Mouse (Mus musculus) gastrocnemius, postnatal 36 days (tissue): ENCODE data around the gene Aldh16a1. TPM values are rescaled to one million over a fixed set of nuclear protein-coding genes. Genes with fewer than 3 reads are reported as not detected.
"Not testable (repeated sequence)": the region's sequence is repeated elsewhere in the genome, so short reads cannot be mapped to it uniquely, and the experiment has no call there.

Source experiments
- DNase-seq, 2 experiments: peaks; one replicate each; pipeline ENCODE4 v3.0.0; 2022
- intact Hi-C: fragments of 180-260 bp; cut with DNase I; formaldehyde crosslinking; loops from one replicate; pipeline ENCODE4 v1.15.1; 2025
- total RNA-seq, 2 experiments: library from RNA; stranded (reverse); gene quantifications; 2 replicates each; pipeline ENCODE4 v1.2.3; 2021

Gene Aldh16a1
- total RNA-seq, 2 experiments from 2014 or later: 10.6 to 14.3 TPM

DNA sequence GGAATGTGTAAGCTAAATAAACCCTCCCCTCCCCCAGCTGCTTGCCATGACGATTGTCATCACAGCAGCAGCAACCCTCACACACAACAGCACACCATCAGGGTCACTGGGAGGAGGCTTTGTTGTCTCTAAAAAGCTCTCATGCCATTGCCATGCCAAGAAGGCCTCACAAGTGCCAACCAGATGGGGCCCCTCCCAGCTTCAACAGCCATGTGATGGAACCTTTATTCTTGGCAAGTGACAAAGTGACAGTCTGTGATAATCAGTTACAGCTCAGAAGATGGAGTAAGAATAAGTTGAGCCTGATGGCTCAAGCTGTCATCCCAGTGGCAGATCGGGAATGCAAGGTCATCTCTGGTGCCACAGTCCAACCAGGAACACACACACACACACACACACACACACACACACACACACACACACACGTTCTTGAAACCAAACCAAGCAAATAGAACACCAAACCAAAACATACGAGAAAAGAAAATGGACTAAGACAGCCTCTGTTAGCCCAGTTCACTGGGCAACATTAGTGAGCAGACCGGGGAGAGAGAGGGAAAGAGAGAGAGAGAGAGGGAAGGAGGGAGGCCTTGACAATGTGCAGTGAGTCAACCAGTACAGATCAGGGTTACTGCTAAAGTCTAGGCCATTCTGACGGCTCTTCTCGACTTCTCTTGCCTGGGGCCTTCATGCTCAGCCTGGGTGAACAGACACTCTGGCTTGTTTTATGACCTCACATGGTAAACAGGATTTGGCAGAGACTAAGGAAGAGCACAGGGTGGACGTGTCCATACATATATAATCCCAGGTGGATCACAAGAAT lies 14.3 kb downstream of the Aldh16a1 start:
- intact Hi-C loops: loop anchor here (5.0 kb wide), 1 partner anchor 158 kb away; no protein-coding TSS in a partner anchor
- DNase-seq: no peak

DNA sequence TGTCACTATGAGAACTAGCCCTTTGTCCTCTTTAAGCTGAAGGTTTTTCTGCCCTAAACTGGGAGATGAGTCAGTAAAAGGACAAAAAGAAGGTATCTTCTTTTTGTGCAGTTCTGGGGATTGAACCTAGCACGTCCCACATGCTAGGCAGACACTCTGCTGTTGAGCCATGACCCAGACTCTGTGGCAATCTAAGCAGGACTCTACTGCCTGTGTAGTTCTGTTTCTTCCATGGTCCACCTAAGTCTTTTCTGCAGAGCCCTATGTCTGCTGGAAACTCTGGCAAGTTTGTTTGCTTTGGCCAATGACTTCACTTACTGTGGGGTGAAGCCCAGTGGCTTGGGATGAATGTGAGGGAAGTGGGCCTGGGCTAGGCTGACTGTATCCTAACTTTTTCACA lies 16.0 kb downstream of the Aldh16a1 start:
- no peak for DNase-seq
- intact Hi-C loops: loop anchor here (5.0 kb wide), 1 partner anchor 156 kb away; no protein-coding TSS in a partner anchor

DNA sequence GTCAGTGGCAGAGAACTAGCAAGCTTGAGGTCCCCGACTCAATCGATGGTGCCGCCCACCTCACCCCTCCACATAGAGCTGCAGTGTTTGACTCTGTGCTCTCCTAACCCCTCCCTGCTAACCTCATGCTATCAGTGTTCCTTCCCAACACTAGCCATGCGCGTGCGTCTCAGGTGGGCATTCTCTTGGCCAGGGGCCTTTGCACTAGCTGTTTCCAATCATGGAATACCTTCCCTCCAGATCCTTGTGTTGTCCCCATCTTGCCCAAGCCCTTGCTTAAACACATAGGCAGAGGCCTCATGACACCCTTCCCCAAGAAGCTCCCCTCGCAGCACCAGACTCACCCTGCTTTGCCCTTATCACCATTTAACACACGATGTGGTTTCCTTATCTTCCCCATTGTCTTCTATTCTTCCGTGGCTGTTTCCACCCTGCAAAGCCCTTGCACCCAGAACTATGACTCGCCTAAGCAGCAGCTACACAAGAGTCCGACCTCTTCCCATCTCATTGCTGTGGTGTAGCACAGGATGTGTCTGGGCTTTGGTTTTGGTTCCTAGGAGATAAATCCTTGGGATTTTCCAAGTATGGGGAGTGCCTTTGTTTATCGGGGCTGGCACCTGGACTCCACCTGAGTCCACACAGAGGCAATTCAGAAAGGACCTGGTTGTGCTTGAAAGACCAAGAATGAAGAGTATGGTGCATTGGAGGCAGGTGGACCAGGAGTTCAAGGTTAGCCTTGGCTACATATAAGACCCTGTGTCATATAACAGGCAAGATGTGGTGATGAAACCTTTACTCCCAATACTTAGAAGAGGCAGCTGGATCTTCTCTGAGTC lies 17.0 kb downstream of the Aldh16a1 start:
- no peak for DNase-seq
- intact Hi-C loops: loop anchor here (5.0 kb wide), 1 partner anchor 155 kb away; no protein-coding TSS in a partner anchor

DNA sequence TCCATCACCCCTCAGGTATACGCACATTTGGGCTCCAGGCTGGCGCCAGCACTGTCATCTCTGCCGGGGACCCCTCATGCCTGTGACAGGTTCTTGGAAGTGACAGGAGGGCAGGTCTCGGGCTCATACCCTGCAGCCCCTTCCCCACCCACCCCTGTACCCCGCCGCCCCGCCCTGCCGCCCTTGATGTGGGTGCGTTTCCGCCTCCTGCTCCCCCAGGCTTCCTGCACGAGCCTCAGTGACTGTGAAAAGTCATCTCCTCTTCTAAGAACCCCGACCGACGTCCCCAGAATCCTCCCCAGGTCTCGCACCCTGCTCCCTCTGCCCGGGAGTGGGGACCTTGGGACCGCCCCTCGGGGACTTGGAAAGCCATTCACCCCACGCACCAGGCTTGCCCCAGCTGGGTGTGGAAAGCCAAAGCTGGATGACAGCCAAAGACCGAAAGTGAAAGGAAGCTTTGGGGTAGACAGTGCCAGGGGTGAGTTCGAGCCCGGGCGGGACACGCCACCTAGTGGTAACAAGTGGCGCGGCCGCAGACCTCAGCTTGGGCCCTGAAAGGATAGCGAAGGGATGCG lies 18.3 kb downstream of the Aldh16a1 start, which contains the start of the genes Gm45713 and Flt3l:
Gene Gm45713 (minus strand): TSS at position 239 of the 575 bp plus-strand sequence.
Gene Flt3l (minus strand): TSS at position 440 of the 575 bp plus-strand sequence.
- peak; percentile 92 for DNase-seq
- intact Hi-C loops: loop anchor here (1.0 to 5.0 kb wide), 2 partner anchors 55 to 154 kb away; no protein-coding TSS in a partner anchor

DNA sequence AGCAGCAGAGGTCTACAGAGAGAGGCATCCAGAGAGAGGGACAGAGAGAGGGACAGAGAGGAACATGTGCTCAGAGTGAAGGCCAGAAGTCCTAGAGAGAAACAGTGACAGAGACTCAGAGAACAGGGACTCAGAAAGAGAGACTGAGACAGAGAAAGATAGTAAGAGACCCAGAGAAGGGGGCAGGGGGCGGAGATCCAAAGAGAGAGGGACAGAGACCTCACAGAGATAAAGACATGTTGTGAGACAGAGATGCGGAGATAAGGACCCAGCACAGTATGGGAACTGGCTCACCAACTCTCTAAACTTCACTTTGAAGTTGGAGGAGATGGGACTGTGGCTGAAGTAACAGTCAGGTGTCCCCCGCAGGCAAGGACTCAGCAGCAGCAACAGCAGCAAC lies 19.0 kb downstream of the Aldh16a1 start:
- intact Hi-C loops: loop anchor here (5.0 kb wide), 1 partner anchor 153 kb away; no protein-coding TSS in a partner anchor
- DNase-seq: no peak

DNA sequence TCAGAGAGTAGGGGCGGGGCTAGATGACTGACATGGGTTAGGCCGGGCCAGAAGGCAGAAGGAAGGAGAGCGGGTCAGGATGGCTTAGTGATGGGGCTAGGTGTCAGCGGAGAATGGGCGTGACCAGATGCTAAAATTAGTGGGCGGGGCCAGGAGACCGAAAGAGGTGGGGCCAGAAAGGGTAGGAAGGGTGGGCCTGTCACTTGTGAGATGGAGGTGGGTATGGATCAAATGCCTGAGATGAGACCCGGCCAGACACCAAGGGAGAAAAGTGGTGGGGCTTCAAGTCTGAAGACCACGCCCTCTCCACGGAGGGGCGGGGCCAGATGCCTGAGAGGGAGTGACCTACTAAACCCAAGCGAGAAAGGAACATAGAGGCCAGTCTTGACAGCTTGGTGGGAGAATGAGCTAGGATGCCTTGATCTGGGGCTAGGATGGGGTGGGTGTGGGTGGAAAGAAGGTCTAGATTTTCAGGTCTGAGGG lies 19.8 kb downstream of the Aldh16a1 start:
- no peak for DNase-seq
- intact Hi-C loops: loop anchor here (5.0 kb wide), 1 partner anchor 152 kb away; no protein-coding TSS in a partner anchor

DNA sequence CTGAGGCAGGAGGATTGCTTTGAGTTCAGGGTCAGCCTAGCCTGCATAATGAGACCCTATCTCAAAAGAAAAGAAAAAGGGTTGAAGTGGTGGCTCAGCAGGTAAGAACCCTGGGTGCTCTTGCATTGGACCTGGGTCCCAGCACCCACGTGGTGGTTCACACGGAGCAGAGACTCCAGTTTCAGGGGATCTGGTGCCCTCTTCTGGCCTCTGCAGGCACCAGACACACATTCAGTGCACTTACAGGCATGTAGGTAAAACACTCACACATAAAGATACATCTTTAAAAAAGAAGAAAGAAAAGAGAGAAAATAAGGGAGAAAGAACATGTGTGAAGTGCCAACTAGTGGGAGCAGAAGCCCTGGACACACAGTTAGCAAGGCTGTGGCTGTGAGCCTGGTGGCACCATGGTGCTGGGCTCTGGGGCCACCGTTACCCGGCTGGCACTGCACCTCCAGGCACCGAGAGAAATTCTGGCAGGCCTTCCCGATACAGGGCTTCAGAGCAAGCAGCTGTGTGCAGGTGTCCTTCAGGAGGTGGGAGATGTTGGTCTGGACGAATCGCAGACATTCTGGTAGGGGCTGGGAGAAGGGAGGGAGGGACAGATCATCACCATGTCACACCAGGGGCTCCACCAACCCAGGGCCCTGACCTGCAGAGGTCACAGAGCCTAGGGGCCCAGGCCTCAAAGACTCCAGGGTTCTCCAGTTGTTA lies 20.8 kb downstream of the Aldh16a1 start:
- DNase-seq: no peak
- intact Hi-C loops: no loop called here

DNA sequence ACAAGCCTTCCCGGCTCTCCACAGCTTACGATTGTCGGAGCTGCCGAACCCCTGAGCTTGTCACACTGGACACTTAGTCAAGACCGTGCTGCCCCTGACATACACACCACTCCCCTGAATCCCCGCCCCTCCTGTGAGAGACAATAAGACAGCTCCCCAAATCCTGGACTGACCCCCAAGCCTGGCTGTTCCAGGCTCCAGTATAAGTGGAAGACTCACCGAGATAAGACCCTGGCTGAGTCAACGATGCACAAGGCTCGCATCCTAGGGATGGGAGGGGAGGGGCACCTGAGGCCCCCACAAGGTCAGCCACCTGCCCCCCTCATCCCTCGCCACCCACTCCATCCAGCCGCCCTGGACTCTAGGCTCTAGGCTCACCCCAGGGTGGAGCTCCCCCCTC lies 22.5 kb downstream of the Aldh16a1 start:
- intact Hi-C loops: no loop called here
- DNase-seq: no peak

DNA sequence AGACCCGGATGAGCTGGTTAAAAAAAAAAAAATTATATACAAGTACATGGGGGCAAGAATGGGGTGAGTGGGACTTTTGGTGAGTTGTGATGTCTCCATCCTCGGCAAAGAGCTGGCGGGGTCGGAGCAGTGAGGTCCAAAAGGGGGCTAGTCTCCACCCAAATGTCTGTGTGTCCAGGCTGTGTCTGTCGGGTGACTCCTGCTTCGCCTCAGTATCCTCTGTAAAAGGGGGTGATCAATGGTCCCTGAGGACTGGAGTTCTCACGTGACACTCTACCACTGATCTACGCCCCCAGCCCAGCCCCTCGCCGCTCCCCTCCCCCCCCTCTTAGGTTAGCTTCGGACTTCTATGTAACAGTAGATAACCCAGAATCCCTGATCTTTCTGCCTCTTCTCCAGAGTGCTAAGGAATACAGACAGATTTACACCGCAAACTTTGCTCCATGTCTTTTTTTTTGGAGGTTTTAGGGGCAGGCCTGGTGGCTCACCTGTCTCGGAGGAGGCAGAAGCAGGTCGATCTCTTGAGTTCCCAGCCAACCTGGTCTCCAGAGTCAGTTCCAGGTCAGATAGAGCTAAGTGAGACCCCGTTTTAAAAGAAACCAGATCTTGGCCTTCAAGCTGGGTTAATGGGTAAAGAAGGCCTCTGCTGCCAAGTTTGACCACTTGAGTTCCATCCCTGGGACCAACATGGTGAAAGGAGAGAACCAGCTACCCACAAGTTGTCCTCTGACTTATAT lies 24.4 kb downstream of the Aldh16a1 start:
- DNase-seq: no peak
- intact Hi-C loops: no loop called here

DNA sequence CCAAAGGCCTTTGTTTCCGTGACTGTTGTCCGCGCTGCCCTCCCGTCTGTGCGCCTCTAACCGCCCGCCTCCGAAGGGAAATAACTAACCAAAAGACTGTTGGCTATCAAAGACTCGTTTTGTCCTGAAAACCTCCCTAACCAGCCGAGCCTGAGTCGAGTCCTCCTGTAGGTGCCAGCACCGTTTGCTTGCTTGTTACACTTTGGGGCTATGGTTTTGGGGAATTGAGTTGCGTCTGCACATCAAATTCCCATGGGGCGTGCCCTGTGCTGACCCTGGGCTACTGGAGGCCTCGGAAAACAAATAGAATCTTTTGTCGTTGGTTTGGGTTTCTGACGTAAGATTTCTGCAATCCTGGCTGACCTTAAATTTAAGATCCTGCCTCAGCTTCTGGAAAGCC lies 25.1 kb downstream of the Aldh16a1 start:
- DNase-seq: no peak

DNA sequence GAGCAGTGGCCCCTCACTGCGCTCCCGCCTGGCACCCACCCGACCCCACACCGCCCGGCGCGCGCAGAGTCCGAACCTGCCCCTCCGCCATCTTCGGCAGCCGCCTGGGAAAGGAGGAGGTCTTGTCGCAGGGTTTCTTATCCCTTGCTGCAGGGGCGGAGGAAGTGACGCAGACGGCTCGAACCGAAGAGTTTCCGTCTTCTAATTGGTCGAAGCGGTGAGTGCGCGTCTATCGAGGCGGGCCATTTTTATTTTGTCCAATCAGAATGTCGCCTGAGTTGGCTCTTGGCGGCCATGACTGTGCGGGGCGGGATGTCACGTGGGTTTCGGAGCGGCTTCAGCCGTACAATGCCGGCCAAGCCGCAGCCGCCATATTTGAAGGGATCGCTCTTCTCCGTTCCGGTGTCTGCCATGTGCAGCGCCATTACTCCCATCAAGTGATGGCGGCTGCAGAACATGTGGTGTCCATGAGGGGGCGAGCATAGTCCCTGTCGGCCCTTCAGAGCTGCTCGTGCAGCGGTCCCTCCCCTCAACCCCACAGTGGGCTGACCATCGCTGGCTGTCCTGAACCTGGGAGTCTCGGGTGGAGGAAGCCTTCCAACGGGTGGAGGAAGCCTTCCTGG lies 25.6 kb downstream of the Aldh16a1 start, which contains the start of gene Rpl13a:
Gene Rpl13a (minus strand): TSS at position 138 of the 623 bp plus-strand sequence.
- intact Hi-C loops: no loop called here
- DNase-seq: peak; percentile 96 to 97

More for the DNA sequence above, 25.1 kb downstream of the Aldh16a1 start:
- intact Hi-C loops: no loop called here

DNA sequence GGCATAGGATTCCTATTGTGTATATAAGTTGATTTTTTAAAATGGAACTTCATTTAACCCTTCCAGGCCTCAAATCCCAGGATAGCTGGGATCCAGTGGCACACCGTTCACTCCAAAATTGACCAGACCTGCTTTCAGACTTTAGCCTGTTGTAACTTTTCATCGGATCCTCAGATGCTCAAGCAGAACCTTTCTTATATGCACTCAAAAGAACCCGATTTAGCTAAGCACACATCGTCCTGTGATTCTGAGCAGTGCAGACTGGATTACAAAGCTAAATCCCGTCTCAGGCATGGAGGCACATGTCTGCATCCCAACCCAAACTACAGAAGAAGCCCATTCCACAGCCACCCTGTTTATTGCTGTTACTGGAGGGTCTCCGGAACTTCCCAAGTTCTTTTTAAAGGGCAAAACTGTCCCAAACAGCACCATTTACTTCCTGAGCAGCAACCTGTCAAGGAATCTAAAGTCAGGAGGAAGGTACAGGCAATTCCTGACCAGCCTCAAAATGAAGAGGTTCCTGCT lies 26.6 kb downstream of the Aldh16a1 start:
- no peak for DNase-seq
- intact Hi-C loops: no loop called here

DNA sequence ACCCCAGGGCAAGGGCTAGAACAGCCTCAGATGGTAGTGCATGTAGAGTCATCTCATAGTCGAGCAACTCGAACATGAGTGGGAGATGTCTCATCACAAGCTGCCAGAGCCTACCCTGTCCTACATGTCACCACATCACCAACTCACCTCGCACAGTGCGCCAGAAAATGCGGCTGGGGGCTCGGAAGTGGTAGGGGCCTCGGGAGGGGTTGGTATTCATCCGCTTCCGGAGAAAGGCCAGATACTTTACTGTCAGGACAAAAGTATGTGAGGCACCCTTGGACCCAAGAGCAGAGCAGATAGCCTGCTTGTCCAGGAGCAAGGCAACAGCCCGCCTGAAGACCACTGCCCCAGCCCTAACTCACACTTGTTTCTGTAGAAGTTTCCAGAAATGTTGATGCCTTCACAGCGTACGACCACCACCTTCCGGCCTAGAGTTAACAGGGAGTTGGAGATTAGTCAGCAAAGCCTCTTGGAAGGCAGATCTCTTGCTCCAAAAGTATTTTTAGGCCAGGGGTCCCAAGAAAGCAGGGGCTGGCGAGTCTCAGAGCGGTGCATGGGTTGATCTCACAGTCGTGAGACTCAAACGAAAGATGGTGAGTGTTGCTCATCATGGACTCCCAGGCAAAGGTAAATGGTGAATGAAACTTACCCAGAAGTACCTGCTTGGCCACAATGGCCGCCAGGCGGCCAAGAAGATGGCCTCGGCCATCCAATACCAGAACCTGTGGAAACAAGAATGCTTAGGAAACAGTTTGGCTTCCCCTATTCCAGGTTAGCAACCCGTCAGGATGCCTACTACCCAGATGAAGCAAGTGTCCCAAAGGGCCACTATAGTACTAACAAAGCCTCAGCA lies 27.3 kb downstream of the Aldh16a1 start:
- no peak for DNase-seq
- intact Hi-C loops: no loop called here

DNA sequence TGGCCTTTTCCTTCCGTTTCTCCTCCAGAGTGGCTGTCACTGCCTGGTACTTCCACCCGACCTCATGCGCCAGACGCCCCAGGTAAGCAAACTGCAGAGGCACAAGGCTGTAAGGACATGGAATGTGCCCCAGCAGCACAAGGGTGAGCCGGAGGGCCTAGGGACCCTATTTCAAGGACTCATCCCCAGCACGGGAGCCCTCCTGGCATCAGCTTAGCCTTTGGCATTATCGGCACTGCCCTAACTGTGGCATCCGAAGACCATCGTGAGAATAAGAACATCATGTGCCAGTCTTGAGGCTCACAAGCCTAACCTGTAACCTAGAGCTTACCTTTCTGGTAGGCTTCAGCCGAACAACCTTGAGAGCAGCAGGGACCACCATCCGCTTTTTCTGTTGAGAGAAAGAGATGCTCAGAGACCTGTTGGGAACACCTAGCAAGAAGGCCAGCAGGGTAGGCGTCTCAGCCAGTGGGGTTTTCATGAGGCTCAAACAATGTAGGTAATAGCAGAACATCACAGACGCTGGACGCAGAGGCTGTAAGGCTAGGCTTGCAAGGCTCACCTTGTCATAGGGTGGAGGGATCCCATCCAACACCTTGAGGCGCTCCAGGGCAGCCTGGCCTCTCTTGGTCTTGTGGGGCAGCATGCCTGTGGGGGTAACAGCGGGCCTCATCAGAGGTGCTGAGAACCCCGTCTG lies 28.1 kb downstream of the Aldh16a1 start:
- DNase-seq: no peak
- intact Hi-C loops: no loop called here

DNA sequence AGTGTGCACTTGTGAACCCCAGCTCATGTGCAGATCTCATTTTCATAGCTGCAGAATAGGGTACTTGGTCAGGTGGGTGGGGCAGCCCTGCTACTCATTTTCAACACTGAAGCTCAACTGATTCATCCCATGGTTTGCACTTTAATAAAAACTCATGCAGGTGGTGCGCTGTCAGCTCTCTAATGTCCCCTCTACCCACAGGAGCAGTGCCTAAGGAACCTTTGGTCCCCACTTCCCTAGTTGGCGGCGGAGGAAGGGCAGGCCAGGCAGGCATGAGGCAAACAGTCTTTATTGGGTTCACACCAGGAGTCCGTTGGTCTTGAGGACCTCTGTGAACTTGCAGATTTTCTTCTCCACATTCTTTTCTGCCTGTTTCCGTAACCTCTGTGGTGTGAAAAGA lies 28.7 kb downstream of the Aldh16a1 start:
- DNase-seq, intact Hi-C loops: not testable (repeated sequence)

DNA sequence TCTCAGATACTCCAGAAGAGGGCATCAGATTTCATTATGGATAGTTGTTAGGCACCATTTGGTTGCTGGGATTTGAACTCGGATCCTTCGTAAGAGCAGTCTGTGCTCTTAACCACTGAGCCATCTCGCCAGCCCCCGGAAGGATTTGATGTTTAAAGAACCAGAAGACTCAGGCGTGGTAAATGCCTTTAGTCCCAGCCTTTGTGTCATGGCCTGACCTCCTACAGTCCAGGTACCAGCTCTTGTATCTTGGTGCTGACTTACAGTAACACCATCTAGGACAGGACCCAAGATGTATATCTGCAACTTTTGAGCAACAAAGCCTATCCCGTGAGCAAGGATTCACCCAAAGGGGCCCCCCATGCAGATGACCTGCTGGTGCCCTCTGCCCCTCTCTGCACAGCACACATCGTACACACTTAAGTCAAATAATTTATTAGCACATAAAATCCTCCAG lies 29.2 kb downstream of the Aldh16a1 start:
- intact Hi-C loops: no loop called here
- no peak for DNase-seq
